Mouse (Mus musculus) lung, adult 2 months (tissue): Measurements from ENCODE around the gene Cttnbp2nl. TPM values are rescaled to one million over a fixed set of nuclear protein-coding genes. Genes with fewer than 3 reads are reported as not detected.

Source experiments
- DNase-seq: peaks from one replicate; pipeline ENCODE4 v3.0.0; 2022
- H3K4me1 ChIP-seq: fragments of 200-500 bp; 2 replicates; pipeline ENCODE4 v1.6.1; 2011; ENCODE audit warnings: low read length; ENCODE audit not compliant: control insufficient read depth, insufficient read depth
- H3K4me3 ChIP-seq: fragments of 200-500 bp; replicated peaks from 2 replicates; pipeline ENCODE3; 2011; ENCODE audit warnings: low read depth, mild to moderate bottlenecking, control low read depth, low read length; ENCODE audit errors: extremely low read depth
- CTCF ChIP-seq: fragments of 200-500 bp; IDR thresholded peaks from 2 replicates; pipeline ENCODE4 v1.5.1; 2011; ENCODE audit warnings: mild to moderate bottlenecking, low read length, control low read depth; ENCODE audit not compliant: insufficient read depth
- POLR2A ChIP-seq: fragments of 200-500 bp; IDR thresholded peaks from 2 replicates; pipeline ENCODE4 v1.6.1; 2011; ENCODE audit warnings: low read depth, mild to moderate bottlenecking, control low read depth, low read length, borderline replicate concordance; ENCODE audit errors: extremely low read depth
- WGBS: fragments of 180-500 bp; shearing (Covaris S2); methylation state at CpG from one replicate; pipeline ENCODE4 v1.1.7; 2018; 5-methylcytosine and 5-hydroxymethylcytosine counted together
- polyA plus RNA-seq: library from polyadenylated mRNA; depleted of rRNA; stranded (reverse); fragments of >200 nt; gene quantifications from 2 replicates; pipeline ENCODE4 v1.2.3, GENCODE M21; 2012

The Cttnbp2nl gene
- polyA plus RNA-seq, 1 experiment = 21.6 TPM

DNA sequence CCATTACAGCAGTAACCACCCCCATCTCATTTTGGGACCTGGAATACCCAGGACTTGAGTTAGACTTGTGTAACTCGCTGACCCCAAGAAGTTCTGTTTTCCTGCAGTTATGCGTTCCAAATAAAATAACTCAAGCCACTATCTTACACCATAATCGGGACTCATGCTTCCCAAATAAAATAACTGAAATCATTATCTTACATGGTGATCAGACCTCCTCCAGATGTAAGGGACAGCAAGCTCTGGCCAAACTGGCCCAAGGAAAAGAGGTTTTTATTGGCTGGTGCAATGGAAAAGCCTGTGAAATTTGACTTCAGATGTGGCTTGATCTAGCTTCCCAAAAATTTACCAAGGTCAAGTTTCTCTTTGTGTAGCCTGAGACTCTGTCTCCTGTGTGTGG lies 8.6 kb upstream of the Cttnbp2nl start:
- Histone ChIP-seq H3K4me1 (peaks cover 2% of the 10 kb centered on the region; the same call in 1 of the 2 replicates), H3K4me3 (no peak overlapping the region)
- WGBS = 75% methylated on average over 3 of the region's 3 CpGs
- DNase-seq = no peak
- TF ChIP-seq CTCF = no peak

DNA sequence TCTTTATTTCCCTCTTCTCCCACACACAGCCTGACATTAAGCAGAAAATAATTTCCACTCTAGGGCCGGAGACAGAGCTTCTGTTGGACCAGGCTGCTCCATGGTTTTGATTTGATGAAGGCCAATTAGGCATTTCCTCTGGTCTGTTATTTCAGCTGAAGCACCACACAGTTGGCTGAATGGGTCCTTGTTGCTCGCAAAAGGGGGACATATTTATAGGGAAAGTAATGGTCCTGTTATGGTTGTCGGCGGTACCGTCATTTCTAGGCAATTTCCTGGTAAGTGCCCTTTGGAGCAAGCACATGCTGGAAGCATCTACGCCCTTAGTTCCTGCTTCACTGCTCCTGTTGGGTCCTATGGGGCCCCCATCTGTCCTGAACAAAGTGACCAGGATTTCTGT lies 8.0 kb upstream of the Cttnbp2nl start:
- DNase-seq = no peak
- H3K4me1 ChIP-seq = peaks cover 3% of the 10 kb centered on the region; the same call in 1 of the 2 replicates
- WGBS = 72% methylated on average over 6 of the region's 6 CpGs
- no peak overlapping the region for H3K4me3 ChIP-seq
- no peak for TF ChIP-seq POLR2A
- no peak for TF ChIP-seq CTCF

DNA sequence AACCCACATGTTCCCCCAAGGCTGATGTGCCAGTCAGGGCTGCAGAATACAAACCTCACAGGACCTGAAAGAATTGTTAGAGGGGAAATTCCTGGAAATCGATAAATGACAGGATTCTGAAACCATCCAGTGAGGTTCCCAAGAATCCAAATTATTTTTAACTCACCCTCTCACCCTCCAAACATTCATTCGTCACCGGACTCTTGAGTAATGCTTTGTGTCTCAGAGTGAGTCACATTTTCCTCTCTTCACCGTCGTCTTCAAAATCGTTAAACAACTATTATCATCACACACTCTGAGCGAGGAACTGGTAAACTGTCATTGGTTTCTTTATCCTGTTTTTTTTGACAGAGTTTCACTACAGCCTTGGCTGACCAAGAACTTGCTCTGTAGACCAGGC lies 7.0 kb upstream of the Cttnbp2nl start:
- 29% methylated on average over 7 of the region's 7 CpGs for WGBS
- Histone ChIP-seq H3K4me1 (peaks cover 12% of the 10 kb centered on the region; the same call in 1 of the 2 replicates), H3K4me3 (no peak overlapping the region)
- no peak for TF ChIP-seq POLR2A
- no peak for TF ChIP-seq CTCF
- DNase-seq = no peak

DNA sequence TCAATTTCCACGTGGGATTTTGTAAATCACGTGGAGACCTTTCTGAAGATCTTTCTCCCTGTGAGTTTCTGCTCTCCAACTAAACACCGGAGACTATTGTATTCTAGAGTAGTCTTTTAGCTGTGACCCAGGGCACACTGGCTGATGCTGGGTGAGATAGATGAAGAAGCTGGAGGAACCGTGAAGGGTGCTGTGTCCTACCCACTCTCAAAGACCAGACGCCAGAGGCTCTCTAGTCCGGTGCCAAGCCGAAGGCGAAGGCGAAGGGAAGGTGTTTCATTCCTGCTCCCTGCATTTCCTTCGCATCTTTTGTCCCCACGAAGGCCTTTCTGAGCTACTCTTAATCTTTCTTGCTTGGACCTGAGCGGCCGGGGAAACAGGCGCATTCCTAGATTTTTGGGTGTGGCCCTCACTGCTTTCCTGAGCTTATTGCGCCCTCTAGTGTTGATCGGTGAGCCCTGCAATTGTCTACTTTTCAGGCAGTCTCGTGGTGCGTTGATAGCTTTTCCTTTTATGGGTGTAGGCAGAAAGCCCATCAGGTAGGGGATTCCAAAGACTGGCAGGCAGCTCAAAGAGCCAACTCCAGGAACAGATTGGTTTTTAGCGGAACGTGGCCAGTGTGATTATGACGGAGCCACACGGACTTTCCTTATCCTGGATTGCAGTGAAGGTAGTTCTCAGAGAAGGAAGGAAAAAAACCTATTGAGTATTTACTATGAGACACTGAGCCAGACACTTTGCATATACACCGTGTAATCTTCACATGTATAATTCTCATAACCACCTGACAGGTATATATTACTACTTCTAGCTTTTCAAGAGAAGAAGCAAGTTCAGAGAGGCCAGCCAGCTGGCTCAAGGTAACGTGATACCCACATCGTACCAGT lies 5.9 kb upstream of the Cttnbp2nl start:
- H3K4me1 ChIP-seq = peaks cover 17% of the 10 kb centered on the region
- DNase-seq = peak; percentile 81
- H3K4me3 ChIP-seq = peak overlapping the region; percentile 25
- WGBS = 12% methylated on average over 25 of the region's 25 CpGs
- TF ChIP-seq POLR2A (no peak), CTCF (peak; percentile 92)

DNA sequence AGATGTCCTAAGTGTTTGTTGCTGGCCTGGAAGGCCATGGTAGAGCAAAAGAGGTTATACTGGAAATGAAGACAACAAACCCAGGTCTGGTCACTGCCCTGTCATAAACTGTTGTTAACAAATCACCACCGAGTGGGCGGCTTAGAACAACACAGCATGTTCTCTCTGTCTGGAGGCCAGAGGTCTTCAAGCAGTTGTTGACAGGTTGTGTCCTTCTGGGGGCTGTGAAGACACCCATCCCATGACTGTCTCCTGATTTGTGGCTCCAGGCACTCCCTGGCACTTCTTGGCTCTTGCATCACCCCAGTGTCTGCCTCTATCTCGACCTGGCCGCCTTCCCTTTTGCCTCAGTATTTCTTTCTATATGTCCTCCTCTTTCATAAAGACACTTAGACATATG lies 2.7 kb upstream of the Cttnbp2nl start:
- peaks cover 20% of the 10 kb centered on the region for H3K4me1 ChIP-seq
- no peak for TF ChIP-seq CTCF
- no peak for TF ChIP-seq POLR2A
- H3K4me3 ChIP-seq = no peak overlapping the region
- no peak for DNase-seq
- WGBS = 43% methylated on average over 4 of the region's 4 CpGs

DNA sequence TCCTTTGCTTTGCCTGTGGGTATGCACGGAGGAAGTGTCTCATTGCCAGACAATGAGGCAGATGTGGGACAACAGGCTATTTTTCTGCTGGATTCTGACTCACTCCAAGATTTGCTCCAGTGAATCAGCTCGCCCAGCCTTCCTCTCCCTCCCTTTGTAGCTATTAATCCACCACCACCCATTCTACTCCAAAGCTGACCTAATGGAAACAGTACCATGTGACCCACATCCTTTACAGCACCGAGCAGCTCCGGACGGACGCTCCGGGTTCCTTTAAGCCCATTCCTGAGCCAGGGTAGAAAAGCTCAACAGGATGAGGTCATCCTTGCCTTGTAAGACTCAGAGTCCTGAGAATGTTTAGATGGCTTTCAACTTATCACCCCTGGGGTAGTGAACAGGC lies 2.0 kb upstream of the Cttnbp2nl start:
- TF ChIP-seq CTCF (no peak), POLR2A (0 out of 2 replicates have a peak, but pooled peaks have one; percentile 8)
- DNase-seq = peak; percentile 55
- WGBS = 13% methylated on average over 7 of the region's 7 CpGs
- H3K4me1 ChIP-seq = peaks cover 22% of the 10 kb centered on the region
- no peak overlapping the region for H3K4me3 ChIP-seq

DNA sequence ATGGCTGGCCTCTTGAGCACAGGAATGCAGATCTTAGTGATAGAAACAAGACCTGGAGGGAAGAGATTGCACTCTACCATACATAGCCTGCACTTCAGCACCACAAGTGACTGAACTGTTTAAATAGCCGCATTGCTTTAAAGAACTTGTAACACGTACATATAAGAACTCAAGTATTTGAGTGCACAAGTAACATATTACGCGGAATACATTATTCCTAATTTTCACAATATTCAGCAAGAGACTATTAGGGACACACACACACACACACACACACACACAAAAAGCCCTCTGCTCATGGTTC lies 704 bp upstream of the Cttnbp2nl start:
- 56% methylated on average over 4 of the region's 4 CpGs for WGBS
- peaks cover 22% of the 10 kb centered on the region for H3K4me1 ChIP-seq
- H3K4me3 ChIP-seq = peak overlapping the region; percentile 42
- TF ChIP-seq POLR2A = no peak
- no peak for TF ChIP-seq CTCF
- no peak for DNase-seq

DNA sequence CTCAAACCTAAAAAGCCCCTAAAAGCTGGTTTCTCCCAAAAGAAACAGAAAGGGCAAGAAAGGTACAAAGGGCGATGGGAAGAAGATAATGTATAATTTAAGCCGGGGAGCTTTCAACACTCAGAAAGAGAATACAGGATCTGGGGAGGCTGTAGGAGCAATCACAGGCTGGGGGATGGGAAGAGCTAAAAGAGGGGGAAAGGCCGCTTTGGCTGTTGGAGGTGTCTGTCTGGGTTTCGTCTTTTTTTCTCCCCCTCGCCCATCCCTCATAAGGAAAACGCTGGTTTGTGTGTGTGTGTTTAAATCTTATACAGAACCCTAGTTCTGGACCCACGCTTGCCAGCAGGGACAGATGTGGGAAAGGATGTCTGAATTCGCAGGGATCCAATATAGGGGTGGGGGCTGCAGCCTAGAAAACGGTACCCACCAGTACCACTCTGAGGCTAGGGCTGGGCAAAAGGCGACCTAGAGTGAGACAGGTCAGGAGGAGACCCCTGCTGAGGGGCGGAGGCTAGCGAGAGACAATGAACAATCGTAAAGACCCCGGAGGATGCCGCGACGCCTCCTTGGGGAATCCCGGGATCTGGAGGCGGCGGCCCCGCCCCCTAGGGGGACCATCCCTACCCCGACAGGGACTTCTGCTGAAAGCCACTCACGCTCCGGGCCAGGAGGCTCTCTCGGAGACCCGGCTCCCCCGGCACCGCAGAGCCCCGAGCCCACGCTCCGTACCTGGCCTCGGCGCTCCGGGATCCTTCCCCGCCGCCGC lies 592 bp downstream of the Cttnbp2nl start:
- peak; percentile 62 for TF ChIP-seq POLR2A
- TF ChIP-seq CTCF = no peak
- DNase-seq = no peak
- Histone ChIP-seq H3K4me3 (peak overlapping the region; percentile 92), H3K4me1 (peaks cover 25% of the 10 kb centered on the region)
- WGBS = 1% methylated on average over 37 of the region's 37 CpGs

DNA sequence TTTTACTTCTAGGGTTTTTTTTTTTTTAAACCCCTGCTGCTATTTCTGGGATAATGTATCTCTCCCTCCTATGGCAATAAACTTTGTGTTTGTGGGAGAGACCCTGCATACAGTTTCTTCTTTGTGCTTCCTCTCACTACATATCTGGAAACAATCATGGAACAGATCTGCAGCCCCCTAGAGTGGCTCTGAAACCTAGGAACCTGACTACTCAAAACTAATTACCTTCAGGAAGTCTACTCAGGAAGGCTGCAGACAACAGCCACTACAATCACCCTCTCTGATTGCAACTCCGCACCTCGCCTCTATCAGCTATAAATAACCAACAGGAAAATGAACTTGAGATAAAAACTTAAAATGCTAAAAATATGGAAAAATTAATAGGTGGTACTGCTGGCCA lies 1.8 kb downstream of the Cttnbp2nl start:
- 15% methylated on average over 2 of the region's 2 CpGs for WGBS
- TF ChIP-seq POLR2A (no peak), CTCF (no peak)
- no peak for DNase-seq
- Histone ChIP-seq H3K4me1 (peaks cover 33% of the 10 kb centered on the region), H3K4me3 (peak overlapping the region; percentile 13)
